Mouse (Mus musculus) 3134 (cell line): ENCODE results near the gene Fap.

Source experiments
- DNase-seq: peaks from one replicate; pipeline ENCODE4 v3.0.0-alpha.2; 2011; ENCODE audit warnings: low spot score; ENCODE audit not compliant: insufficient read length; ENCODE audit errors: extremely low read depth

The Fap gene

DNA sequence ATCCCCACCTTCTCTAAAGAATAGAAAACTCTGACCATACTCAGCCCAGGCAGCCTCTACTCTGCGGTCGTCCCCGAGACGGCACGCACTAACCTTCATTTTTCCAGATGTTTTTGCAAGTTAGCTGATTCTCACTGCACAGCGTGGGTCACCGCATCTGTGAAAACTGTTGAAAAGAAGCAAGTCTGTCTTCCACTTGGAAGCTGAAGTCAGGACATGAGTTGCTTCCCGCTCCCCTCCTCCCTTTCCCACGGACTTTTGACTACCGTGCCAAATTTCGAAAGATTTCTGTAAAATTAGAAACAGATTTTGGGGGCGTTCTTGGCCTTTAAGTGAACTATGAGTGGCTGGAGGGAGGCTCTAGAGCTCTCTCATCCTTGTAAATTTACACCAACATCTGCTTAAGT lies at the start of gene Fap:
TSS of gene Fap (minus strand) at position 323 of the 407 bp plus-strand sequence.
- DNase-seq: no peak

DNA sequence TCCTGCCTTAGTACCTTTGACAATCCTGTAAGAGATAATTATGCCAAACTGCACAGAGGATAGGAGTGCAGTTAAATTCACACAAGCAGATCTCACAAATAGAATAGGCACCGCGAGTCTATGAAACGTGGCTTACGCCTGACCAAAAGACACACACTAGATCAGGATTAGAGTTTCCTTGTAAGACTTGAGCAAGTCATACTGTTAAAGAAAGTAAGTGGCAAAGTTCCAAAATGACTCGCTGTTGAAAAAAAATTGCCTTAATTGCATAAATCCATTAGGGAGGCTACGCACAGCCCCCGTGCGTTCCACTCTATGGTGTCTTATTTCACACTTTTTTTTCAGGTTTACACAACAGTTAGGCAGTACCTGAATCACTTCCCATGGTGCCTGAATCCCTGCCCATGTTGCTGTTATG lies 49.2 kb upstream of the Fap start:
- DNase-seq: no peak

DNA sequence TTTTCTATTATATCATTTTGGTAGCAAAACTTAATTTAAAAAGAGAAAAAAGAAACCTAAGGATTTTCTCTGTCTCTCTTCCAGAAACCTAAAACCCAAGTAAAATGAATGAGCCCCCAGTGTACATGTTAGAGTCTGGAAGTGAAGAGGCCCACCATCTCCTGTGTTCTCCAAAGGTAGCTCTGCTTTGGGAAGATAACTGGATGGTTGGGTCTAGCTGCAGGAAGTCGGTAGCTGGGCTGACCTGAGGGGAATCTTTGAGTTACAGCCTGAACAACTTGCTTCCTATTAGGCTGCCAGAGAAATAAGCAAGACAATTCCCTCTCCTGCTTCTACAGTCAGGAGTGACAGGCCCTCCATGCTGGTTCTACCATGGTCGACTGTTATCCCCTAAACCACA lies 45.8 kb upstream of the Fap start:
- DNase-seq: no peak

- no peak for DNase-seq
Measured at GRCm38 (mm10) chr2:62618934-62619341, 45.1 kb upstream of the Fap start.

GRCm38 (mm10) chr2:62613133-62613532 lies 39.3 kb upstream of the Fap start:
- no peak for DNase-seq

- DNase-seq: no peak
Measured at GRCm38 (mm10) chr2:62606205-62606604, 32.3 kb upstream of the Fap start.

DNA sequence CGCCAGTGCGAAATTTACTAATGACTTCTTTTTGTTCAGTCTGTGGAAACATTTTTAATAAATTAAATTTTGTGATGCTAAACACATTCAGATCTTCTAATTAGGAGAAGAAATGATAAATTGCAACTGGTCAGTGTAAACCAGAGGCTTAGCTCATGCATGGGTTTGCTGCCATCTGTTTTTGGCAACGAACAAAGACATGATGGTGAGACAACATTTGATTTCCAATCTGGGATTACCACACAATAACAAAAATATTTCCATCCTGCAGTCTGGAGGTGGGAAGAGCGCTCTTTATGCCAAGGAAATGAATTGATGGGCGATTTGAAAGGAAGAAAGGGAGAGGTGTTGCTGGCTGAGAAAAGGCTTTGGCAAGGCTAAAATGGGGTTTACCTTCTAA lies 29.7 kb upstream of the Fap start:
- no peak for DNase-seq

GRCm38 (mm10) chr2:62596586-62596985 lies 22.7 kb upstream of the Fap start:
- DNase-seq: no peak

- DNase-seq: no peak
Measured at GRCm38 (mm10) chr2:62594491-62594890, 20.6 kb upstream of the Fap start.

- DNase-seq: no peak
Measured at GRCm38 (mm10) chr2:62591555-62591954, 17.7 kb upstream of the Fap start.

DNA sequence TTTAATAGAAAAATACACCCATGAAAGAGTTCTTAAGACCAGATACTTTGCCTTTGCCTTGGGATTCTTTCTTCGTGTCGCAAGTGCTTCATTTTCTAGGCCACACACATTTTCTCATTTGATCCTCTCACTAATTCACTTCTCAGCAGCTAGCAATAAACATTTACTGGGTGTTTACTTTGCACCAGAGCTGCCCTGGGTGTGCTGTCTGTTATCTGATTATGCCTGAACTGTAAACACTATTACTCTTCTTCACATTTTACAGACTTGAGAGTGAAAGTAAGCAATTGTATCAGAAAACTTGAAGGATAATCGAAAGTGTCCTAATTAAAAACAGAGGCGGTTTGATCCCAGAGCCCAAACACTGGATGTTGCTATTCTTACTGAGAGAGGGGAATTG lies 15.5 kb upstream of the Fap start:
- DNase-seq: no peak

DNA sequence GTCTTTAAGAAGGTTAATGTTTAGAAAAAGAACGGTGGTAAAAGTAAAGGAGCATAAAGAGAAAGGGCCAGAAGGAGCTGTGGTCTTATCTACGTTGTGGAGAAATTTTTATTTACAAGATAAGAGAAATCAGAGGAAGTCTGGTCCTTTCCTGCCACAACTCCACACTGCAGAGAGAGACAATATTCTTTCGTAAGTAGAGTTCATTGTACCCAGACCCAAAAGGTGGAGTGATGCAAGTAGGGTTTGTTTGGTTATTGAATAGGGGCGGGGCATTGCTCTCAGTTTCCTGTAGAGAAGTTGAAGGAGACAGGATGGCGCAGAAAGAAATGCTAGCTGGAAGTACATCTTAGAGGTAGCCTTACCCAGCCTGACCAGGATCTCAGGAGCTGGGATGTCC lies 11.9 kb upstream of the Fap start:
- DNase-seq: no peak

DNA sequence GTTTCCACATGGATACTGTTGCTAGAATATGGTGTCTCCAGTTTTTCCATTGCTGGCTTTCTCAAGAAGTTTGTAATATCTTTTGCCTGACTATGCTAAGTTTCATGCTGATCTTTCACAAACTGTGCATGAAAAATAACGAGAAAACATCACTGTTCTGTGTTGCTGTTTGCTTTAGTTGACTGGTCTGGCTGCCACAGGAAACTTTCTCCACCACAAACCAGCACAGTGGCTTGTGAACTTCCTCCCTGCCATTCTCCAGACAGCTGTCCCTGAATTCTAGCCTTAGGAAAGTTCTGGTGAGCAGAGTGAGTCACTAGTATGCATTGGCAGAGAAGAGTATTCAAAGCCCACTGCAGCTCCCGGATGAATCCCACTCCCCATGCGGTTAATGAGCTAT lies 1.1 kb upstream of the Fap start:
- DNase-seq: no peak

GRCm38 (mm10) chr2:62574250-62574649 lies 375 bp upstream of the Fap start:
- DNase-seq: no peak

DNA sequence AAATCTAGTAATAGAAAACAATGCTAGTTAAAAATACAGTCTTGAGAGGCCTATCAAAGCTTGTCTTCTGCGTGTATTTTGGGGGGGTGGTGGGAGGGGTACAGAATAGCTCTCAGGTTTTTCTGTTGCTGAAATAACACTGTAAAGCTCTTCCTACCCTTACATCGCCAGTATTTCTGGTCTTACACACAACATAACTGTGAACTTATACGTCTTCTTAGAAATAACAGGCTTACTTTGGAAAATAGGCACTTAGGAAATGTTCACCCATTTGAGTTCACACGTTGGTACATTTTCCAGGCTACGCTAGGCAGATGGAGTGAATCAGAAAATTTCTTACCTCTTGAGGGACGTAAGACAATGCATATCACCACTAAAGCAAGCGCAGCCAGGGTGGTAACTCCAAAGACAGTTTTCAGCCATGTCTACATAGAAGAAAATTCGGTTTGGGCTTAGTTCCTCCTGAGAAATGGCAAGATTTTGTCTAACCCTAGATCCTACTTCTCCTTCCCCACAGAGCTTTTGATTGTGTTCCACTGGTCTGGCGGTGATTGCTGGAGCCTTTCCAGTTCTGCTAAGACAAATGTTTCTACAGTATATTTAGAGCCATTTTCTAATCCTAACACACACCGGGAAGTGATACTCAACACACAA lies 649 bp downstream of the Fap start:
- DNase-seq: no peak

DNA sequence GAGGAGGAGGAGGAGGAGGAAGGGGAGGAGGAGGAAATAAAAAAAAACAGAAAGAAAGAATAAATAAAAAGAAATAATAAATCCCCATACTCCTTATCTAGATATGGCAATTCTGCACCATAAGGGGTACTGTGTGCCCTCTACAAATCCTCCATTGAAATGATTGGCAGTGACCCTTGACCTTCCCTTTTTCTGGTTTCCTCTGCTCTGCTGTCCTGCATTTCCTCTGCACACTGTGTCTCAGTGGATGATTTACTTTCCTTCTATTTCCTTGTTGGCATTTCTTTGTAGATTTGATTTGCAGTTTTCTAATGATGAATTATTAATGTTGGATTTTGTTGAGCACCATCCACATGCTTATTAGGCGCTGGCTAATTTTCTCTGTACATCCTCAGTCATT lies 9.2 kb downstream of the Fap start:
- no peak for DNase-seq

DNA sequence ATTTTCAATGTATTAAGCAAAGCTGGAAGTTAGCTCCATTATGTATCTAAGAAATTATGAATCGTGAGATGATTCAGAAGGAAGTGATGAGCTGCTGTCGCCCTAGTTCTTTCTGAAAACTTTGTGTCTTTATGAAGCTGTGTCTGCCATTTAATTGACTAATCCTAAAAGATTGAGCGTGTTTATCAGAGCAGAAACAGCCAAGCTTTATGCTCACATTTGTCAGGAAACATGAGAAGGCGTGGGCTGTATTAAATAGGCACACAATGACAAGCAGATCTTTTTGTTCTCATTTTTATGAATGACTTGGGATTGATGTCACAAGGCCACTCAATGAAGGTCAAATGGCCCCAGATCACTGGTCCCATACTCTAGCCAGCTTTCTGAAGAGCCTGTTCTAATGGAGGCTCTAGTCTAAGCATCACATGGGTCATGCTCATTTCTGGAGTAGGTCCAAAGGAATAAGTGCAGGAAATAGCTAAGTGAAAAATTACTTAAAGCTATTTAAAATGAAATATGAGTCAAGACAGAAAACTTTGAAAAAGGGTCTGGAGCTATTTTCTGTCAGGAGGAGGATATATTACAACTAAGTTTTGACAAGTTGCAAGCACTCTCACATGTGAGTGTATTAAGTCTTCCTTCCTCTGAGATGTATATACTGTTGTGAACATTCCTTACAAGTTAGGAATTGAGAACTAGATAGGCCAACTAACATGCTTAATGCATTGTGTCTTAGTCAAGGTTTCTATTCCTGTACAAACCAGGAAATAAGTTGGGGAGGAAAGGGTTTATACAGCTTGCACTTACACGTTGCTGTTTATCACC lies 11.0 kb downstream of the Fap start:
- no peak for DNase-seq

DNA sequence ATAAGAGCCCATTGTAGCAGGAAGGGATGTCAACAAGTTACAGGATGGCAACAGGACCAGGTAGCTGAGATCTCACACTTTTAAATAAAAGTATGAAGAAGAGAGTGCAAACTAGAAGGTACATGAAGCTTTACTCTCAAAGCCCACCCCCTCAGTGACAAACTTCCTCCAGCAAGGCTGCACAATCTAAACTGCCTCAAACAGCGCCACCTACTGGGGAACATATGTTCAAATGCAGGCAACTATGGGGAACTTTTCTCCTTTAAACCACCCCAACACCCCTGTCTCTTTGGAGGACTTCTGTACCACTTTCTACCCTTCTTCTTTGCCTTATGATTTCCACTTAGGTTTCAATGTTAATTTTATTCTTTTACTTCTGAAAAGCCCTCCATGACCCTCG lies 16.5 kb downstream of the Fap start:
- DNase-seq: no peak

DNA sequence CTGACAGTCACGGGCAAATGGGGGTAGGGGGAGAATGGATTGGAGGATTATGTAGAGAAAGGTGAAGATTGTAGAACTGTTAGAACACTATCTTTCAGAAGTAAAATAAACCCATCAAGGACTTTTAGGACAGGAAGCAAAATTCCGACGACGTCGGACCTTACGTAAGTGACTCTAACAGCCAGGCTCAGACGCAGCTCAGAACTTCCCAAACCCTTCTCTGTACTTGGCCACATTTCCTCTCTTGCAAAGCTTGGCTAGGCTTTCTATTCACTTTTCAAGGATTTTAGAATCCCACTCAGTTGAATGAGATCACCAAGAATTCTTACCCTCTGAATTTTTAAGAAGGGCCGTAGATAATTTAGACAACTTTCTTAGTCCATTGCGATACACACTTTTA lies 17.5 kb downstream of the Fap start:
- DNase-seq: no peak

DNA sequence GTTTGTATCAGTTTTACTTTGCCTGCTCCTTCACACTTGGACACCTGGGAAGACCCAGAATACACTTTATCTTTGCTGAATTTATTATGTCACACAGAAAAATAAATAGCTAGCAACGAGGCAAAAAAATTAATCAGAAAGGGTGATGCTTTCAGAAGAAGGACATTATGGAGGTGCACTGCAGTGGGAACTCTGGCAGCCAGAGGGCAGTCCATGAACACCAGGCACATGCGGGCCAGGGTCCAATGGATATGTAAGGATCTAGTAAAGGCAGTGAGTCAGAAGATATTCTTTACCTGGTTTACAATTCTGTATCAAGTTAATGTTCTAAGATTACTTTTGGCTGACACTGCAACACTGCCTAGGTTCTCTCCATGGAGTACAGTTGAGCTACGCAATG lies 24.2 kb downstream of the Fap start:
- no peak for DNase-seq

DNA sequence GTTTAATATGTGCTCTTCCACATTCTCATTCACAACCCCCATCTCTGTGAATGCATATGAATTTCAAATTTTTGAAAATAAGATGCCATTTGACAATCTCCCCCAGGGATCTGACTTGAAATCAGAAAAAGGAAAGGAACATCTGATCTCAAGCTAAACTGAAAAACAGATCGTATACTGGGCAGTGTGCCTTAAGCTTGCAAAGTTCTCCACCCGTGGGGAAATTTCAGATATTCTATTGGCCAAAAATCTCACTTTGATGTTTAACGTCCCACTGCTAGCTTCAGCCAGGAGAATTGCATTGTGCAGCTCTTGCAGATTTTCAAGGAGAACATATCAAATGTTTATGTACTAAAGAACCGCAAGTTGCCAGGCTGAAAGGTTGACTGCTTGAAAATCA lies 24.7 kb downstream of the Fap start:
- DNase-seq: no peak

GRCm38 (mm10) chr2:62548104-62548503 lies 25.8 kb downstream of the Fap start:
- no peak for DNase-seq
